Mouse (Mus musculus) spleen, adult 2 months (tissue): ENCODE data around the gene Cpne6.

Experiments used
- CTCF ChIP-seq: fragments of 200-500 bp; IDR thresholded peaks from 2 replicates; pipeline ENCODE4 v1.5.1; 2011; ENCODE audit warnings: mild to moderate bottlenecking, inconsistent platforms; ENCODE audit not compliant: insufficient read depth, insufficient read length, insufficient replicate concordance; ENCODE audit errors: extremely low read depth
- POLR2A ChIP-seq: fragments of 200-500 bp; IDR thresholded peaks from 2 replicates; pipeline ENCODE4 v1.6.1; 2011; ENCODE audit warnings: low read depth, low read length, inconsistent platforms

DNA sequence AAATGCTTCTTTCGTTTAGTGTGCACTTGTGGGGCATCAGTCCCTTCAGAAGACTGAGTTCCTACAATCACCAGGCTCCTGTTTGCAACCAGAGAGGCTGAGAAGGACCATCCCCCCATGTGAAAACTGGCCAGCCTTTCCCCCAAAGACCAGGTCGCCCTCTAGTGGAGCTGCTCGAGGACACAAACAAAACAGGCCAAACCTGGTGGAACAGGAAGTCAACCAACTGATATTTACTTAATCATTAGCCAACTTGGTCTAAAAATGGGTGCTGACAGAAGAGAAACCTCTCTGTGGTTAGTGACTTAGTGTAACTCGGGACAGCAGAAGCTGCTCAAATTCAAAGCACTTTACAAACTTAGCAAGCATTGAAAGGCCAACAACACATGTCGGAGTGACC lies 46.8 kb downstream of the Cpne6 start:
- no peak for TF ChIP-seq POLR2A
- TF ChIP-seq CTCF: peak; percentile 84; the same call in 1 of the 2 replicates
